Mouse (Mus musculus) spleen, embryonic (tissue): ENCODE results near the gene Gm10912.
"Not testable (repeated sequence)": the region's sequence is repeated elsewhere in the genome, so short reads cannot be mapped to it uniquely, and the experiment has no call there.

Experiments
- CTCF ChIA-PET: fragments of 350-600 bp; sonication (Branson Sonifier 250); formaldehyde crosslinking; loops from one replicate; lab custom pipeline; 2022; lab: Charles Lee

Gene Gm10912

DNA sequence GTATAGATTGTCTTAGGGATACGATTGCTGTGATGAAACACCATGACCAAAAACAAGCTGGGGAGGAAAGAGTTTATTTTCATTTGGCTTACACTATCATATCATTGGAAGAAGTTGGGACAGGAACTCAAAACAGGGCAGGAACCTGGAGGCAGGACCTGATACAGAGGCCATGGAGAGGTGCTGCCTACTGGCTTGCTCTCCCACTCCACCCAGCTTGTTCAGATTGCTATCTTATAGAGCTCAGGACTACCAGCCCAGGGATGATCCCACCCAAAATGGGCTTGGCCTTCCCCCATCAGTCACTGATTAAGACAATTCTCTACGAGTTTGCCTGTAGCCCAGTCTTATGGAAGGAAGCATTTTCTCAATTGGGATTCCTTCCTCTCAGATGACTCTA lies 1.5 kb upstream of the Gm10912 start:
- CTCF ChIA-PET = no interaction called here

DNA sequence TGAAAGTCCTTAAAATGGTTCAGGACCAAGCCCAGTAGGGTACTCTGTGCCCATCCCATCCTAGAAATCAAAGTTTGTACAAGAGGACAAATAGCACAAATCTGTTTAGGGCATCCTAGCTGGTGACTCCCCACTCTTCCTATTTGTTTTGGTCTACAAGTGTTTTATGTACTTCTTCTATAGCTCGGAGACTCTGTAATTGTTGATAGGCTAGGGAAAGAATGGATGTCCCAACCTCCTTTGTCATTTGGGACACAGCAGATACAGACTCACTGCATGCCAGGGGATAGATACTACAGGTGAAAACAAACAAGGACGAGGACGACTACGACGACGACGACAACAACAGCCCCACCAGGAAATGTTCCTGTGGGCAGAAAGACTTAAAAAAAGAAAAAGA lies 2.8 kb downstream of the Gm10912 start, which contains the start of gene Gm10799:
TSS of gene Gm10799 (minus strand) at position 101 of the 400 bp plus-strand sequence.
- CTCF ChIA-PET = not testable (repeated sequence)

DNA sequence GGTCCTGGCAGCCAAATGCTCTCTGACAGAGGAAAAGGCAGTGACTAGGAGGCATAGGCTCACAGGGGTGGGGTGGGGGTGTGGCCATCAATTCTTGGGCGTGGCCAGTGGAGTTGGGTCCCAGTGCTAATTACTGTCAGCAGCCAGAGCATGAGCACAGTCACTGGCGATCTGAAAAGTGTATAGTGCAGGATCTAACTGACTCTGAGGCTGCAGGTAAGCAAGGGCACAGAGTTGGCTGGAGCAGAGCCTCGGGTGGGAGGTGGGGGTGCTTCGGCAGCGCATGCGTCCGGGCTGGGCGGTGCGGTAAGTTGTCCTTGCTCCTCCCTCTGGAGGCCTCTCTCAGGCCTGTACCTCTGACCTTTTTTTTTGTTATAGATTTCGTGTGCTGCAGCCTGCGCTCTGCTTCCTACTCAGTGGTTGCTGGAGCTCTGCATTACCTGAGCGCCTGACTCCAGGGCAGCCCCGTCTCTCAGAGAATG lies 4.1 kb downstream of the Gm10912 start, which contains the start of gene Cd59b:
TSS of gene Cd59b (plus strand) at position 146 of the 482 bp plus-strand sequence.
- CTCF ChIA-PET = no interaction called here

DNA sequence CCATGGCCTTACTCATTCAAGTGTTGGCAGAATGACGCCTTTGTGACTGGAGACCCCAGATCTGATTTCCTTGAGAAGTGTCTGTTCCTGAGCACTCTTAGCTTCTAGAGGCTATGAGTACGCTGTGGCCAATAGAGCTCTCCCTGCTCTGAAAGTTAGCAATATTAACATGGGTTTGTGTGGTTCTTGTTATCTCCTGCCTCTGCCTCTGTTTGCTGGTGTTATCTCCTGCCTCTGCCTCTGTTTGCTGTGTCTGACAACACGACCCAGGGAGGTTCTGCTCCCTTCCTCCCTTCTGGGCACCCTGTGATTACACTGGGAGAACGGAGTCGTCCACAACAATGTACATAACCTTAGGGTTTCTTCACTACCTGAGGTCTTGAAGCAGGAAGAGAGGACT lies 12.7 kb downstream of the Gm10912 start:
- CTCF ChIA-PET = not testable (repeated sequence)

DNA sequence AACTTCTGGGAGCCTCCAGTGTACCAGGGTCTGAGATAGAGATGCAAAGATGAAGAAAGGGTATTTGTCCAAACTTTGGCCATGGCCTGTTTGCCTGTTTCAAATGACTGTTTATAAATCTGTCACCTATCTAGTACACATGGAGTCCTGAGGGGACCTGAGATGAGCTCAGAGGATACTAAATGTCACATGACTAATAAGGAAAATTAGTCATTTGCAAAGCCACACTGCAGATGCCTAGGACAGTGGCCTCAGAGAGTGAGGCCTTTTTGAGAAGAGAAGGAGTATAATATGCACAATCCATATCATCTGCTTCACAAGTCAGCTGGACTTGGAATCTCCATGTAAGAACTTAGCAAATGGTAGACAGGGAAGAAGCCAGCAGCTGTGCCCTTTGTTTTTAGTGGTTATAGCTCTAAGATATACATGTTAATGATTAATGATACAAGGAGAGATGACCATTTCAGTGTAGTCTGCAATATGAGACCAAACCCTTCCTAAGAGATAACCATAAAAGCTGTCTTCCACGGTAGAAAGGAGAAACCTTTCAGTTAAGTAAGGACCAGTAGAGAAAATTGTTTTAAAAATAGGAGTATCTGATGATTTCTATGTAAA lies 15.9 kb downstream of the Gm10912 start:
- CTCF ChIA-PET = not testable (repeated sequence)

DNA sequence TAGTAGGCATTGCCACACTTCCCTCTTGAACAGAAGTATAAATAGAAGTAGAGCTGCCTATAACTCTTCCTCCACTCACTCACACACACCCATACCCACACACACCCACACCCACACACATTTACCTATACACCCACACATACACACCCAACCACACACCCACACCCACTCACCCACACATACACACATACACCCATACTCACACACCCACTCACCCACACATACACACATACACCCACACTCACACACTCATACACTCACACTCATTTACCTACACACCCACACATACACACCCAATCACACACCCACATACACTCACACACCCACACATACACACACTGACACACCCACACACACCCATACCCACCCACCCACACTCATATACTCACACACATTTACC lies 16.8 kb downstream of the Gm10912 start:
- CTCF ChIA-PET = interaction anchor here (0.7 kb wide), 1 partner anchor 665 kb away, joined by 3 read pairs; no protein-coding TSS in a partner anchor

DNA sequence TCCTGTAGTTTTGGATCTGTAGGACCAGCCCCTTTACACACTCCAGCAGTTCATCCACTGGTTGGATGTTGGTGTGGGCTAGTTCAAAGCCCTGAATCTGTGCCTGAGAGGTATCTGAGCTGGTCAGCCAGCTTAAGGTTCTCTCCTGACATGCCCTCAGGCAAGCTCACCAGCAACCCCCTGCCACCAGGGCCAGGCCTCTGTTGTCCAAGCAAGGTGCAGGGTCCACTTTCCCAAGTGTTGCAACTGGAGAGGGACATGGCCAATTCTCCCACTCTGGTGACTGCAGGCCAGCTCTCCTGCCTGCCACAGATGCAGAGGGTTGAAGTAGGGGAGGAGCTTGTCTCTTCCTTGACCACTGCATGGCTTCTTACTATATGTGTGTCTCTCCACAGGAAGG lies 18.4 kb downstream of the Gm10912 start:
- CTCF ChIA-PET = not testable (repeated sequence)

DNA sequence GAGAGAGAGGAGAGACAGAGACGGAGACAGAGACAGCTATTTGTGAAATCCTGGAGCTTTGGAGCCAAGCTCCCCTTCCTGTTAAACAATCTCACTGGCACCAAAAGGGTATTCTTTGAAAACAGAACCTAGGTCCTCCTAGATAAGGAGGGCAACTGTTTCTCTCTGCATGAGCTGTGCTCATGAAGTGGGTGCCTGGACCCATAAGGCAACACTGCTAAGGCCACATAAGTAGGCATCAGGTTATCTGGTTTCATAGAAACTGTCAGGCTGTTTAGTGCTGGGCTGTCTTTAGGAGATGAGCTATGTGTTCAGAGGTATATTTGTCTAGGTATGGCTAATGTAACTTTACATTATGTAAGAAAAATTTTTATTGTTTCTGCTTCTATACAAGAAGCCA lies 21.9 kb downstream of the Gm10912 start:
- CTCF ChIA-PET = interaction anchor here (0.7 kb wide), 1 partner anchor 1143 kb away, joined by 8 read pairs; no protein-coding TSS in a partner anchor

DNA sequence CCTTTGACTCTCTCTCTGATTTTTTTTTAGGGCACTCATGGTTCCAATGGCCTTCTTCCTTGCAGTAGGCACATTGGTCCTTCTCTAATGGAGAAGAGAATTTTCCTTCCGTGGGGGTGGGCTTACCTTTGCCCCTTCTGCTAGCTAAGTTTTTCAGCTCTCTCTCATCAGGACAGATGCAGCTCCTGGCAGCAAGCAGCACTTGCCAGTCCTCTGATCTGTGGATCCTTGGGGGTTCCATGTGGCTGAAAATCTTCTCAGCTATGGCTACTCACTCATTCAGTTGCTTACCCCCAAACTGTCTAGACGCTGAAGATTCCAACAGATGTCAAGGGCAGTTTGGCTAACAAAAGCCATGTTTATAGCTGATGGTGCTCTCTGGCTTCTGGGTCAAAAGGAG lies 27.7 kb downstream of the Gm10912 start:
- CTCF ChIA-PET = no interaction called here

DNA sequence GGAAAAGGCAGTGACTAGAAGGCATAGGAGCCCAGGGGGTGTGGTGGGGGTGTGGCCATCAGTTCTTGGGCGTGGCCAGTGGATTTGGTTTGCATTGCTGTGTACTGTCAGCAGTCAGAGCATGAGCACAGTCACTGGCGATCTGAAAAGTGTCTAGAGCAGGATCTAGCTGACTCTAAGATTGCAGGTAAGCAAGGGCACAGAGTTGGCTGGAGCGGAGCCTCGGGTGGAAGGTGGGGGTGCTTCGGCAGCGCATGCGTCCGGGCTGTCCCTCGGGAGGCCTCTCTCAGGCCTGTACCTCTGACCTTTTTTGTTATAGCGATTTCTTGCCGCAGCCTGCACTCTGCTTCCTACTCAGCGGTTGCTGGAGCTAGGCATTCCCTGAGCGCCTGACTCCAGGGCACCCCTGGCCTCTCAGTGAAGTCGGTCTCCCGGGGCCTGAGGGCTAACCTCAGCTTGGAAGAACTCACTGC lies 30.2 kb downstream of the Gm10912 start, which contains the start of gene Cd59a:
TSS of gene Cd59a (plus strand) at position 61 of the 473 bp plus-strand sequence.
- CTCF ChIA-PET = no interaction called here

DNA sequence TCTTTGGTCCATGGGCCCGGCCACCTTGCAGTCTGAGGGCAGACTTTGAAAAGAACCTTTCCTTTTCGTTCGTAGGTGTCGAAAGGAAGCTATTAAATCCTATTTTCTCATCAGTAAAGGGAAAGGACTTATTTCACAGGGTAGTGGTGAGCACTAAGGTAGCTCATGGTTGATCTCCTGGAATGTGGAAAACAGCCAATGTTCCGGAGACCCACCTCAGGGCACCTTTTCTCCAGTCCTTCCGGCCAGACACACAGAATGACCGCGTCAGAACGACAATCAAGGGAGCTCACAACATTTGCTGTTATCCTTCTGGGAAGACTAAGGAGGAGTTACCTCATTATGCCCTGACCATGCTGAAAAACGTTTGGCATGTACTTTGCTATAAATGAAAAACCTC lies 30.6 kb downstream of the Gm10912 start:
- CTCF ChIA-PET = no interaction called here

DNA sequence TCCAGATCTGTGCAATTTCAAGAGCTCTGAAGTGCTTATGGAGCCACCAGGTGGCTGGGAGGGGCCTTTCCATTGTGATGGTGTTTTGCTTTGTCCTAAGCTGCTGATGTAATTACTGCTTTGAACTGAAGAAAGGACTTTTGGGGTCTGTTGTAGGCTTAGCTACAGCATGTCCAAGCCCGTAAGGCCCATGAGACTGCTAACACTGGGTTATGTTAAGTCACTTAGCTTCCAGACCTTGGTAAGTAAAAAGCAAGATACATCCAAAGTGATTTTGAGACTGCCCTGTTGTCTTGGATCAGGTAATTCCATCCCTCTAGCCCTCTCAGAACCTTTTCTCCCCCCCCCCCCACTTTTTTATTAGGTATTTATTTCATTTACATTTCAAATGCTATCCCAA lies 31.2 kb downstream of the Gm10912 start:
- CTCF ChIA-PET = not testable (repeated sequence)

DNA sequence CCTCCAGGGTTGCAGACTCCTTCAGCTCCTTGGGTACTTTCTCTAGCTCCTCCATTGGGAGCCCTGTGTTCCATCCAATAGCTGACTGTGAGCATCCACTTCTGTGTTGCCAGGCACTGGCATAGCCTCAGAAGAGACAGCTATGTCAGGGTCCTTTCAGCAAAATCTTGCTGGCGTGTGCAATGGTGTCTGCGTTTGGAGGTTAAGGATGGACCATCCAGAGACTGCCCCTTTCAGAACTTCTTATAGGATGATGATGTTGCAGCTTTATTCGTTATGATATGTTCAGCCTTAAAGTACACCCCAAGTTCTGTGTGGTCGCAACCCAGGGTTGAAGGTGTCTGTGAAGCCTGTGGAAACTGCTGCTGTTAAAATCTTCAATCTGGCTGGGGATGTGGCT lies 31.8 kb downstream of the Gm10912 start:
- CTCF ChIA-PET = not testable (repeated sequence)

DNA sequence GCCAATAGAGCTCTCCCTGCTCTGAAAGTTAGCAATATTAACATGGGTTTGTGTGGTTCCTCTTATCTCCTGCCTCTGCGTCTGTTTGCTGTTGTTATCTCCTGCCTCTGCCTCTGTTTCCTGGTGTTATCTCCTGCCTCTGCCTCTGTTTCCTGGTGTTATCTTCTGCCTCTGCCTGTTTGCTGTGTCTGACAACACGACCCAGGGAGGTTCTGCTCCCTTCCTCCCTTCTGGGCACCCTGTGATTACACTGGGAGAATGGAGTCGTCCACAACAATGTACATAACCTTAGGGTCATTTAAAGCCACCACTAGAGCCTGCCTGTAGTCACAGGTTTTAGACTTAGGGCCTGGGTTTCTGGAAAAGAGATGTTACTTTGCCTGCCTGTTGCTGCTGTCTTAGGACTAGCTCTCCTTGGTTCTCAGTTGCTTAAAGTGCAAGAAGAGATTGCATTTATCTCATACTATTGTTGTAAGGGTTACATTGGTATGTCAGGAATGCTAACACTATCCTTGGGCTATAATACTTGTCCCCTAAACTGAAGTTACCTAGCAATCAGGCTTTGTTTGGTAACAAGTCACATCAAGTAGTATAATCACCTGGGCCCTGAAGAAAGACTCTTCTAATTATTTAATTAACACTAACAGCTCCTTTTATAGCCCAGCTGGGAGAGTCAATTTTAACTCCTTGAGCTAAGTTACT lies 33.1 kb downstream of the Gm10912 start:
- CTCF ChIA-PET = no interaction called here

DNA sequence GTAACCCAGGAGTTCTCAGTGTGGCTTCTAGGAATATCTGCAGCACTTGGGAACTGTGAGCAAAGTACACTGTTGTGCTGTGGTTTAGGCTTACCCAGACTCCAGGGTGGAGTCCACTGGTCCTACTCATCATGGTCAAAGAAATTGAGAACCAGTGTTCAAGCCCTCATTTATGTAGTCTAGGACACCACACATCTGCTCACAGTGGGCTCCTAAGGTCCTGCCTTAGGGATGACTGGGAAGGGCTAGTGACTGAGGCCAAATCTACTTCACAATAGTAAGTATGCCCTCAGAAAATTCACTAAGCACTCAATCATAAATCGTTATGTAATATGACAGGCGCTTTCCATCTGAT lies 33.6 kb downstream of the Gm10912 start:
- CTCF ChIA-PET = no interaction called here

DNA sequence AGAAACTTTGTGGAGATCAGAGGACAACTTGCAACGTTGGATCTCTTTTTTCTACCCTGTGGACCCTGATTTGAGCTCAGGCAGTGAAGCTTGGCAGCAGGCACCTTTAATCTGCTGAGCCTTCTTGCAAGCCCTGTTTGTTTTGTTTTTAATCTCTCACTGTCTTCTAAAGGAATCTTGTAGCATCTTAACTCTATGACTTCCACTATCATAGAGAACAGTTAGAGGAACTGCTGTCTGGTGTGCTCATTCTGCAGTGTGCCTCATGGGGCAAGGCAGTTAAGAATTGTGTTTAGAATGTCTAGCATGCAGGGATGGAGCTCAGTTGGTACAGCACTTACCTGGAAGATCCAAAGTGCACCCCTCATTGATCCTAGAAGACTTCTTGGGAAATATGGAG lies 34.3 kb downstream of the Gm10912 start:
- CTCF ChIA-PET = interaction anchor here (0.7 kb wide), 1 partner anchor 76 kb away, joined by 3 read pairs; no protein-coding TSS in a partner anchor

DNA sequence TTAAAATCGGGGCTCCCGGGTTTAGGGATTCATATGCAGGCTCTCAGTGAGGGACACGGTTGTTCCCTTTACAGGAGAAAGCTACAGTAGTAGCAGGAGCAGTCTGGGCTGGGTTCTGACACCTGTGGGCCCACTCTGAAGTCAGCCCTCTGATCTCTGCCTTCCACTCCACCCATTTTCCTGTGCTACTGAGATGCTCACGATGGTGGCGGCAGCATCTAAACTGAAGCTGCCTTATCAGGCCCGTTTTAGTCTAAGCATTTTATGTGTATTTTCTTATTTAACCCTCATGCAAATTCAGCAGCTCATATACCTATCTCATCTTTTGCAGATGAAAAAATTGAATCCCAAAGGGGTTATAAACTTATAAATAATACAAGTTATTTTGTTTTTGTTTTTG lies 39.2 kb downstream of the Gm10912 start:
- CTCF ChIA-PET = no interaction called here

DNA sequence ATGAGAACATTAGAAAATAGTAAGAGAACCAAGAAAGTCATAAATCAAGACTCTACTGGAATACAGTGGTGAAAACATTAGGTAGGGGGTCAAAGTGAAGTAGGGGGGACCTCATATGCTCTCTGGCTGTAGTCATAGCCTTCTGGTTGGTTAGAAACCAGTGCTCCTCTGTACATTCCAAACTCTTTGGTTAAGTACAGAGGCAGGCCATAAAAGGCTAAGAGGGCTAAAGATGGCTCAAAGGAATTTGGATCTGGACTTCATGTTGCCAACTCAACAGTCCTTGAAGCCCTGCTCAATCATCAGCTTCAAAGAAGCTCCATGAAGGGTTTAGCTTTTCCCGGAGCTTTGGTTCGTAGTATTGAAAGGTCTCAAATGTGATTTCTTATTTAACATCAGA lies 43.4 kb downstream of the Gm10912 start:
- CTCF ChIA-PET = not testable (repeated sequence)

DNA sequence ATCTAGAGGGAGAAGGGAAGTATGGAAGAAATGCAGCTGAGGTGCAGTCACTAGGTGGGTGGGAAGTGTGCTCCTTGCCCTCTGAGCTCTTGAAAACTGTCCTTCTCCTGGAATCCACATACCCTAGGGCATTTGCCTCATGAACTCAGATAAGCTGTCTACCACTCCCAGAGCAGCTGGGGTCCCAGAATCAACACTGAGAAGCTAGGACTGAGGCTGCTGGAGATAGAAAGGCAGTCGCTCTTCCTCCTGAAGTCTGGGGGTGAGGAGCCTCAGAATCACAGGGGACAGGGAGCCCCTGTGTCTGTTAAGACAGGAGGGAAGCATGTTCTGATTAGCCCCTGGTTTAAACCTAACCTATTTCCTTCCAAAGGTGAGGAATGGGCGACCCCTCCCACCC lies 43.9 kb downstream of the Gm10912 start:
- CTCF ChIA-PET = no interaction called here

DNA sequence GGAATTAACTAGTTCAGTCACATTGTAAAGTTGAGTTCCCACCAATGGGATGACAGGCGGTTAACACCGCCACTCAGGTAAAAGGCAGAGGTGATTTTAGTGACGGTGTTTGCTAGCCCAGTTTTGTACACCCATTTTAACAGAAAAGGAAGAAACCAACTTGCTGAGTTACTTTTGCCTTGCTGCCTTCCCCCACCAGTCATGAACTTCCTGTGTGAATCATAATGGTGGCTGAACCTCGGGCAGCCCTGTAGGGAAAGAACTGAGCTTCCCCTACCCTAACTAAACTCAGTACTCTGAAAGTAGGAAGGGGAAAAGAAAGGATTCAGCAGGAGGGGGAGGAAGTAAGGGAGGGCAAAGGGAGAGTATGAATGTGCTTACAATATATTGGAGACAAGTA lies 44.4 kb downstream of the Gm10912 start:
- CTCF ChIA-PET = no interaction called here

DNA sequence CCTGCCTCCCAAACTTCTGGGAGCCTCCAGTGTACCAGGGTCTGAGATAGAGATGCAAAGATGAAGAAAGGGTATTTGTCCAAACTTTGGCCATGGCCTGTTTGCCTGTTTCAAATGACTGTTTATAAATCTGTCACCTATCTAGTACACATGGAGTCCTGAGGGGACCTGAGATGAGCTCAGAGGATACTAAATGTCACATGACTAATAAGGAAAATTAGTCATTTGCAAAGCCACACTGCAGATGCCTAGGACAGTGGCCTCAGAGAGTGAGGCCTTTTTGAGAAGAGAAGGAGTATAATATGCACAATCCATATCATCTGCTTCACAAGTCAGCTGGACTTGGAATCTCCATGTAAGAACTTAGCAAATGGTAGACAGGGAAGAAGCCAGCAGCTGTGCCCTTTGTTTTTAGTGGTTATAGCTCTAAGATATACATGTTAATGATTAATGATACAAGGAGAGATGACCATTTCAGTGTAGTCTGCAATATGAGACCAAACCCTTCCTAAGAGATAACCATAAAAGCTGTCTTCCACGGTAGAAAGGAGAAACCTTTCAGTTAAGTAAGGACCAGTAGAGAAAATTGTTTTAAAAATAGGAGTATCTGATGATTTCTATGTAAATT lies 45.7 kb downstream of the Gm10912 start:
- CTCF ChIA-PET = not testable (repeated sequence)

DNA sequence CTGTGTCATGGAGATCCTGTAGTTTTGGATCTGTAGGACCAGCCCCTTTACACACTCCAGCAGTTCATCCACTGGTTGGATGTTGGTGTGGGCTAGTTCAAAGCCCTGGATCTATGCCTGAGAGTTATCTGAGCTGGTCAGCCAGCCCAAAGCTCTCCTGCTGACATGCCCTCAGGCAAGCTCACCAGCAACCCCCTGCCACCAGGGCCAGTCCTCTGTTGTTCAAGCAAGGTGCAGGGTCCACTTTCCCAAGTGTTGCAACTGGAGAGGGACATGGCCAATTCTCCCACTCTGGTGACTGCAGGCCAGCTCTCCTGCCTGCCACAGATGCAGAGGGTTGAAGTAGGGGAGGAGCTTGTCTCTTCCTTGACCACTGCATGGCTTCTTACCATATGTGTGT lies 47.9 kb downstream of the Gm10912 start:
- CTCF ChIA-PET = not testable (repeated sequence)
